Mouse (Mus musculus) neural tube, embryonic 12.5 days (tissue): ENCODE measurements at regions not wholly inside any gene's neighbourhood (a gene's known extent, or its start where the extent isn't known, plus 50 kb on each side); places are given as distances from the start of the nearest gene placed in this dataset.
A peak's percentile ranks its signal among the peaks of the same experiment; 100 is the strongest.

ENCODE experiments used
- ATAC-seq: fragments of 200-750 bp; cut with Nextera tagmentation; 2 replicates; pipeline ENCODE4 v1.8.0; 2017; ENCODE audit warnings: low read depth, mild to moderate bottlenecking, moderate TSS enrichment, moderate library complexity; ENCODE audit not compliant: low FRiP score
- H3K27ac ChIP-seq: fragments of 300-500 bp; sonication (generic); 2 replicates; pipeline ENCODE4 v1.5.1; 2016
- H3K27me3 ChIP-seq: fragments of 300-500 bp; sonication (generic); replicated peaks from 2 replicates; pipeline ENCODE4 v1.6.1; 2016; ENCODE audit warnings: mild to moderate bottlenecking
- H3K36me3 ChIP-seq: fragments of 300-500 bp; sonication (generic); 2 replicates; pipeline ENCODE4 v1.6.1; 2016; ENCODE audit warnings: mild to moderate bottlenecking
- H3K4me1 ChIP-seq: fragments of 300-500 bp; sonication (generic); 2 replicates; pipeline ENCODE4 v1.6.1; 2016
- H3K4me2 ChIP-seq: fragments of 300-500 bp; sonication (generic); replicated peaks from 2 replicates; pipeline ENCODE4 v1.6.1; 2016; ENCODE audit warnings: mild to moderate bottlenecking
- H3K4me3 ChIP-seq: fragments of 300-500 bp; sonication (generic); 2 replicates; pipeline ENCODE4 v1.5.1; 2016
- H3K9ac ChIP-seq: fragments of 300-500 bp; sonication (generic); 2 replicates; pipeline ENCODE4 v1.6.1; 2016; ENCODE audit warnings: mild to moderate bottlenecking
- H3K9me3 ChIP-seq: fragments of 300-500 bp; sonication (generic); 2 replicates; pipeline ENCODE4 v1.6.1; 2016; ENCODE audit warnings: mild to moderate bottlenecking
- WGBS: fragments of 180-500 bp; shearing (Covaris S2); methylation state at CpG from one replicate; pipeline ENCODE4 v1.1.7; 2016; 5-methylcytosine and 5-hydroxymethylcytosine counted together

- Histone ChIP-seq H3K27me3 (peaks cover 13% of the 10 kb centered on the region), H3K9ac (no peak overlapping the region), H3K4me2 (no peak overlapping the region), H3K9me3 (no peaks in the 10 kb centered on the region), H3K36me3 (no peaks in the 10 kb centered on the region), H3K4me1 (no peaks in the 10 kb centered on the region), H3K27ac (no peak overlapping the region), H3K4me3 (no peak overlapping the region)
- ATAC-seq, result no peak
- WGBS, result 37% methylated on average over 10 of the region's 10 CpGs
Observed at GRCm38 (mm10) chr12:118519801-118520327, 218.6 kb upstream of the Sp4 start.

- Histone ChIP-seq H3K27ac (no peak overlapping the region), H3K4me3 (no peak overlapping the region), H3K27me3 (peaks cover 44% of the 10 kb centered on the region), H3K9me3 (no peaks in the 10 kb centered on the region), H3K9ac (no peak overlapping the region), H3K36me3 (no peaks in the 10 kb centered on the region), H3K4me2 (no peak overlapping the region), H3K4me1 (peaks cover 16% of the 10 kb centered on the region)
- WGBS, result 6% methylated on average over 4 of the region's 4 CpGs
- peak; percentile 69 for ATAC-seq
Observed at GRCm38 (mm10) chr12:118510989-118511388, 209.7 kb upstream of the Sp4 start.

- Histone ChIP-seq H3K27ac (no peak overlapping the region), H3K4me3 (no peak overlapping the region), H3K9me3 (no peaks in the 10 kb centered on the region), H3K9ac (no peak overlapping the region), H3K36me3 (no peaks in the 10 kb centered on the region), H3K4me1 (peaks cover 16% of the 10 kb centered on the region), H3K4me2 (no peak overlapping the region), H3K27me3 (peaks cover 35% of the 10 kb centered on the region)
- WGBS, result 67% methylated on average over 8 of the region's 8 CpGs
- no peak for ATAC-seq
Observed at GRCm38 (mm10) chr12:118508972-118509917, 208.0 kb upstream of the Sp4 start.

GRCm38 (mm10) chr12:118500392-118500791 is 199.2 kb upstream of the Sp4 start:
- Histone ChIP-seq H3K9ac (no peak overlapping the region), H3K27ac (no peak overlapping the region), H3K27me3 (peaks cover 6% of the 10 kb centered on the region), H3K36me3 (no peaks in the 10 kb centered on the region), H3K4me3 (no peak overlapping the region), H3K4me2 (no peak overlapping the region), H3K9me3 (no peaks in the 10 kb centered on the region), H3K4me1 (no peaks in the 10 kb centered on the region)
- ATAC-seq, result 0 out of 2 replicates have a peak, but pooled peaks have one; percentile 25
- WGBS, result 44% methylated on average over 5 of the region's 5 CpGs

GRCm38 (mm10) chr12:118488038-118488437 is 186.8 kb upstream of the Sp4 start:
- Histone ChIP-seq H3K4me3 (no peak overlapping the region), H3K9me3 (no peaks in the 10 kb centered on the region), H3K27ac (no peak overlapping the region), H3K36me3 (no peaks in the 10 kb centered on the region), H3K4me2 (no peak overlapping the region), H3K4me1 (peaks cover 3% of the 10 kb centered on the region; the same call in 1 of the 2 replicates), H3K9ac (no peak overlapping the region), H3K27me3 (0 out of 2 replicates have a peak, but pooled peaks cover 2% of the 10 kb centered on the region)
- no peak for ATAC-seq
- WGBS, result 73% methylated on average over 5 of the region's 5 CpGs

- Histone ChIP-seq H3K27ac (no peak overlapping the region), H3K36me3 (no peaks in the 10 kb centered on the region), H3K9ac (no peak overlapping the region), H3K4me3 (no peak overlapping the region), H3K4me2 (no peak overlapping the region), H3K9me3 (no peaks in the 10 kb centered on the region), H3K4me1 (peaks cover 3% of the 10 kb centered on the region; the same call in 1 of the 2 replicates), H3K27me3 (no peaks in the 10 kb centered on the region)
- WGBS, result 64% methylated on average over 6 of the region's 6 CpGs
- ATAC-seq, result no peak
Observed at GRCm38 (mm10) chr12:118486434-118486833, 185.2 kb upstream of the Sp4 start.

- Histone ChIP-seq H3K36me3 (no peaks in the 10 kb centered on the region), H3K9me3 (no peaks in the 10 kb centered on the region), H3K27me3 (peaks cover 2% of the 10 kb centered on the region; the same call in 1 of the 2 replicates), H3K4me3 (no peak overlapping the region), H3K4me1 (peaks cover 3% of the 10 kb centered on the region; the same call in 1 of the 2 replicates), H3K27ac (no peak overlapping the region), H3K9ac (no peak overlapping the region), H3K4me2 (no peak overlapping the region)
- no peak for ATAC-seq
- WGBS, result 50% methylated on average over 2 of the region's 2 CpGs
Observed at GRCm38 (mm10) chr12:118481347-118481746, 180.1 kb upstream of the Sp4 start.

- no peak overlapping the region for H3K9ac ChIP-seq
- no peaks in the 10 kb centered on the region for H3K4me1 ChIP-seq
- H3K4me2 ChIP-seq, result no peak overlapping the region
- ATAC-seq, result no peak
- no peaks in the 10 kb centered on the region for H3K9me3 ChIP-seq
- H3K36me3 ChIP-seq, result no peaks in the 10 kb centered on the region
- 66% methylated on average over 3 of the region's 3 CpGs for WGBS
- no peak overlapping the region for H3K27ac ChIP-seq
- no peak overlapping the region for H3K4me3 ChIP-seq
- no peaks in the 10 kb centered on the region; the same call in 1 of the 2 replicates for H3K27me3 ChIP-seq
Observed at GRCm38 (mm10) chr12:118474732-118475131, 173.5 kb upstream of the Sp4 start.

- Histone ChIP-seq H3K4me3 (no peak overlapping the region), H3K9ac (no peak overlapping the region), H3K4me1 (no peaks in the 10 kb centered on the region), H3K36me3 (no peaks in the 10 kb centered on the region), H3K4me2 (no peak overlapping the region), H3K9me3 (0 out of 2 replicates have a peak, but pooled peaks cover 4% of the 10 kb centered on the region), H3K27me3 (peaks cover 18% of the 10 kb centered on the region), H3K27ac (no peak overlapping the region)
- no peak for ATAC-seq
- 85% methylated on average over 3 of the region's 3 CpGs for WGBS
Observed at GRCm38 (mm10) chr12:118466837-118467236, 165.6 kb upstream of the Sp4 start.

GRCm38 (mm10) chr12:118457493-118458408 is 156.5 kb upstream of the Sp4 start:
- no peaks in the 10 kb centered on the region for H3K9me3 ChIP-seq
- H3K9ac ChIP-seq, result no peak overlapping the region
- no peaks in the 10 kb centered on the region for H3K36me3 ChIP-seq
- ATAC-seq, result peak; percentile 75
- H3K27me3 ChIP-seq, result peaks cover 44% of the 10 kb centered on the region
- no peak overlapping the region for H3K27ac ChIP-seq
- WGBS, result 13% methylated on average over 36 of the region's 36 CpGs
- peak overlapping the region; percentile 43 for H3K4me2 ChIP-seq
- H3K4me3 ChIP-seq, result no peak overlapping the region
- no peaks in the 10 kb centered on the region for H3K4me1 ChIP-seq

- Histone ChIP-seq H3K9me3 (no peaks in the 10 kb centered on the region), H3K27ac (no peak overlapping the region), H3K4me3 (no peak overlapping the region), H3K36me3 (no peaks in the 10 kb centered on the region), H3K4me2 (no peak overlapping the region), H3K4me1 (no peaks in the 10 kb centered on the region), H3K9ac (no peak overlapping the region), H3K27me3 (peaks cover 24% of the 10 kb centered on the region)
- ATAC-seq, result no peak
- WGBS, result 38% methylated on average over 1 of the region's 1 CpGs
Observed at GRCm38 (mm10) chr12:118455609-118456008, 154.4 kb upstream of the Sp4 start.

- ATAC-seq, result no peak
- H3K27me3 ChIP-seq, result no peaks in the 10 kb centered on the region
- no peak overlapping the region for H3K9ac ChIP-seq
- H3K4me2 ChIP-seq, result no peak overlapping the region
- no peaks in the 10 kb centered on the region for H3K9me3 ChIP-seq
- H3K4me3 ChIP-seq, result no peak overlapping the region
- H3K4me1 ChIP-seq, result no peaks in the 10 kb centered on the region
- no peaks in the 10 kb centered on the region for H3K36me3 ChIP-seq
- no peak overlapping the region for H3K27ac ChIP-seq
- WGBS, result 83% methylated on average over 3 of the region's 3 CpGs
Observed at GRCm38 (mm10) chr12:118439626-118440025, 138.4 kb upstream of the Sp4 start.
